Mouse (Mus musculus): ENCODE data around the gene D430042O09Rik.

D430042O09Rik gene

DNA sequence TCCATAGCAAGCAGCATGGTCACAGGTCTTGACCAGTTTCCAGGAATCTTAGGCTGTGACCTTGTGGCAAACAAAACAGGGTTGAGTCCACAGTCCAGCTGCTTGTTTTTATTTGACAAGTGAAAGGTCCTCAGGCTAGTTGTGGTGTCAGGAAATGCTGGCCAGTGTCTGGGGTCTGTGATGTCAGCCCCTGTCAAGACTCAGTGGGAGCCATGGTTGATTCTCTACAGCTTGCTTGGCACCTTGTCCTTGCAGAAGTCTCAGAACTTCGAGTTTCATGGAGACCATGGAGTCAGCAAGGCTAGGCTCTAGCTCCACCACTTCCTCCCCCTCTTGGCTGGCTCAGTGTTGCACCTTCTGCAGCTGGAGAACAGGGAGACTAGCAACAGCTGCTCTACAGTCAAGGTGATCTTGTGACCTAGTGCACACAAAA lies 33.6 kb downstream of the D430042O09Rik start:
- no peak for DNase-seq

DNA sequence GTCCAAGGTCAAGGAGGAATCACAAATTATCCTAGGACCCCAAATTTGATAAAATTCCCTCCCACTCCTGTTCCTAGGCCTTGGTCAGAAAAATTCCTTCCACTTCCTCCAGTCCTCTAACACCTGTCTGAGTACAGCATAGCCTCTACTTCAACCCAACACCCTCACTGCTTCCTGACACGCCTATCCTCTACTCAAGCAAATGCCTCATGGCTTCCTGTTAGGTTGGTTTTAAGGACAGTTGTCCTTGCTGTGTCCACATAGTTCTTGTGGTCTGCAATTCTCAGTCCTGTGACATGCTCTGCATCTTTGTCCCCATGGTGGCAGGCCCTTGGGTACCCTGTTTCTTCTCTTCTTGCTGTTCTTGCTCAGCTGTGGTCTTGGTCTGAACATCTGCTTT lies 37.1 kb downstream of the D430042O09Rik start:
- DNase-seq: no peak

DNA sequence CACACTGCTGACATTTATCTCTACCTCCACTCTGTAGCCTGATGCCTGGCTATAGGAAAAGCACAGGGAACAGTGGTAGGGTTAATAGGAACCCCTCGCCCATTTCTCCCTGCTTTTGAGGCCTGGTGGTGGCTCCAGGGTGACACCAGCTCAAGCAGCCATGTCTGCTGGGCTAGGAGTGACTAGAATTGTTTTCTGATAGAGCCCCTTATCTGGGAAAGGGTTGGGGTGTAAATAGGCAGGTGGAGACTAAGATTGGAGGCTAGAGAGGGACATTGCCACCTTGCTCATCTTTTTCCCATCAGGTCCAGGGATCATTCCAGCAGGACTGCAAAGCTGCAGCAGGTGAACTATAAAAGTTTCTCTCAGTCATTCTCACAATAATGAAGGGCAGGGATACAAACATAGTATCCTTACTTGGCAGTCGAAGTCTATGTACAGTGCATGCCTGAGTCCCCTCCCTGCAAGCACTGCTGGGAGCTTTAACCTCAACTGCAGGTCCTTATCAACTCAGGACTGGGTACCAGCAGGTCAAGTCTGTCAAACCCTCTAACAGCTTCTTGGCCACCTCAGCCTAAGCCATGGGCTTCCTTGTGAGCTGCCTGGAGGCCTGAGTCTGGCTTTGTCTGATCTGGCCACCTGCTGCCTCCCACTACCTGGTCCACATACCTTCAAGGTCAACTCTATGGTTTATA lies 39.1 kb downstream of the D430042O09Rik start:
- no peak for DNase-seq

DNA sequence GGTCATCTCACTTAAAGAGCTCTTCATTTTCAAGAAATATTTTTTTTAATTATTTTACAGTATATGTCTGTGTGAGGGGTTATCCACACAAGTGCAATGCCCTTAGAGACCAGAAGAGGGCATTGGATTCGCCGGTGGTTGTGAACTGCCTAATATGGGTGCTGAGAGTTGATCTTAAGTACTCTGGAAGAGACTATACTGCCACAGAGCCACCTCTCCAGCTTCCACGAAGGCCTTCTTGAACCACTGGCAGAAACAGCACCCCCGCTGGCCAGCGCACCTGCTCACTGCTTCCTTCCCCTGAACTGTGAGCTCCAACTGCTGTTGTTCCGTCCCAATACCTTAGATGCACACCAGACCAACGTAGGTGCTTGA lies 39.6 kb downstream of the D430042O09Rik start:
- peak; percentile 38 for DNase-seq

DNA sequence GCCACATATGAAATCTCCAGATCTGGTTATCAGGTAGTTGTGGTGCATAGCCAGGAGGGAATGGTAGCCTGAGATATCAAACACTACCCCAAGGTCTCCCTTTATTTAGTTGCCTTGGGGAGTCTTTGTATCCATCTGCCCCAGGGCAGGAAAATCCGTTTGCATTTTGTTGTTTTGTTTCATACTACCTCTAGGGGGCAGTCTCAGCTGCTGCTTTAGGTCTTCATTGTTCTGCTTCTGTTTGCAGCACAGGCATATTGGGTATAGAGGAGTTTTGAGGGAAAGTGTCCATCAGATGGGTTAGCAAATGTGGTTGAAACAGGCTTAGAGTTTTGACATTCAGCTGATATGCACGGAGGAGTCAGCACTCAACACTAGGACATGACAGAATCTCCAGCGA lies 40.5 kb downstream of the D430042O09Rik start:
- DNase-seq: peak; percentile 67

DNA sequence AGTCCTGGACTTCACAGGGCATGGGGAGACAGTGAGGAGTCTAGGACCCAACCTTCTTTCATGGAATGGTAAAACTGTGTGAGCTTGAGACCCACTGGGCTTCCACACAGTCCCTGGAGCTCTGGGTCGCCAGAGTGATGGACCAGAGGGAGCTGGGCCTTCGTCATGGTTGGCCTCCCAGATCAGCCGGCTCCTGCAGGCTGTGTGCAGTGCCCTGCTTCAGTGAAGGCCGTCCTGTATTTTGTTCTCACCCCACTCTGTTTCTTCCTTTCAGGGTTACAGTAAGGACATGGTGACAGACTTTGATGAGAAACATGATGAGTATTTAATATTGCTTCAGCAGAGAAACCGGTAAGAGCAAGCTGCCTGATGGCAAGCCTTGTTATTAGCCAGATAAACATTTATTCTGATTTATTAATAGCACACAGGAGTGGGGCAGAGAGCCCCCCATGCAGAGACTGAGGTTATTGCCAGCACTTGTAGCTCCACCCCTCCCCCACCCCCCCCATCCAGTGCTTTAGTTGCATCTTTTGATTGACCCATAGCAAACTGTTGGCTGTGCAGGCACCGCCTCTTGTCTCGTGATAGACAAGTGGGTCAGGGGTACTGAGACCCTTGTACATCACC lies 45.1 kb downstream of the D430042O09Rik start:
- DNase-seq: no peak

DNA sequence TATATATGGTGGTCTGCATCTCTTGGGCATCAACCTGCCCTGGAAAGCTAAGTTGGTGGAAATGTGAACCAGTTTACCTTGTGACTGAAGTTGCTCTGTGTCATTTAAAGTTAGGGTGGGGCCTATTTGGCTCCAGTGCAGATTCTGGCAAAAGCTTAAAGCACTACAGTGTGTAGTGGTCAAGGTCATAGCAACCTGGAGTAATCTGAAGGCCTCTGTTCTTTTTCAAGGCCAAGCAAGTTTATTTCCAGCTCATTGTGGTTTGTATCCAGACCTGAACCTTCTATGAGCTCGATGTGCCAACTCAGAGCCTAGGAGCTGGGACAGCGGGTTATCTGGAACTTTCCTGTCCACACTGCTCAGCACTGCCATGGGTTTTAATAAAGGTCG lies 45.6 kb downstream of the D430042O09Rik start:
- DNase-seq: no peak

DNA sequence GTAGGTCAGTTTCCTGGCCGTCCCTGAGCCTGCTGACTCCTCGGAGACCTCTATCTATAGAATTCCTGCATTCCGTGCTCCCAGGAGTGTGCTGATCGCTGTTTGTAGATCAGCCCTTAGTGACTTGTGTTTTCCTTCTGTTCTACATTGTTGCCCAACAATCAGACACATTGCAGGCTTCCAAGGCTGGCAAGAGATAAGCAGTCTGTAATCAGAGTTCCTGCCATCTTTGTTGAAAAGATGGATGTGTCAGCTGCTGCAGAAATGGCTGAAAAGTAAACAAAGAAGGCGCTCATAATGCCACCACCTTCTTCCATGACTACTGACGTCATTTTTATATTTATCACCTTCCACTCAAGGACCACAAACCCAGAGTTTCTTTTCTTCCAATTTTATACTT lies 49.1 kb downstream of the D430042O09Rik start:
- no peak for DNase-seq

DNA sequence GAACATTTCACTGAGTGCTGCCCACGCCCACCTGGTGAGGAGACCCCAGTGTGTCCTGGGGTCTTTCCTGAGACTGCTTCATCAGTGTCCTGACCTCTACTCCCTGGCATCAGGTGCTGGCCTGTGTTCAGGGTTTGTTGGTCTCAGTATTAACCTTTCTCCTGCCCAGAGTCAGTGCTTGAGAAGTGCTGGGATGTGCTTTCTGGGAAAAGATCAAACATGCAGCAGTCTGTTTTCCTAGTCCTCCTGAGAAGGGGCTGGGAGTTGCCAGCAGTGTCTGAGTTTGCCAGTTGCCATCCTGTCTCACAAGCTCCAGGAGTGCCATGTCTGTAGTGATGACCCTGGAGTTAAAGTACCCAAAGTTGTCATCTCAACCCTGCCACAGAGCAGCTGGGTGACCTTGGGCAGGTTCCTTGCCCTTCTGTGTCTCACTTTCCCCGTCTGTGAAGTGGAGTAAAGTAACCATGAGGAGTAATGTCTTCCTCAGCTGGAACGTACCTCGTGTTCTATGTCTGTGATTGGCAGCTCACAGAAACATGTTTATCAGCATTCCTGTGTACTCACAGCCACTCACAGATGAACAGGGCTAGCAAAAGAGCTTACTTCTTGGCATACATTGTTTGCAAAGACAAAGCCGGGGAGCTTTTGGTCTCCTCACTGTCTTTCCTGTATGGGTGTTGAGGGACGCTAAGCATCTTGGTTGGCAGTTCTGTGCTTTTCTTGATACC lies 50.4 kb downstream of the D430042O09Rik start:
- DNase-seq: no peak

DNA sequence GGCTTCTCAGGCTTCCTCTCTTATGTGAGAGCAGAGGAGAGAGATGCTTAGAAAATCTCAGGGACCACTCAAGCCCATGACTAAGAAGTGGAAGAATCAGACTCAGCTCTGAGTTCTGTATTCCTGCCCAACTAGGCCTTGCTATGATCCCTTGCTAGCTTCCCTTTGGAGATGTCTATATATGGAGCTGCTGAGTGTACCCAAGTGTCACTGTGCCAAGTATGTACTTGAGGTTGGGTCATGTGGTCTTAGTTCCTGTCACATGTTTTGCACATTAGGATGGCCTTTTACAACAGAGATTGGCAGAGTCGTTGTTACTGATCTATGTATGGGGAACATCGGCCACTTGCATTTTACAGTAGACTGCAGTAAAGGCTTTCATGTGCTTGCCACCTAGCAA lies 54.6 kb downstream of the D430042O09Rik start:
- DNase-seq: no peak

DNA sequence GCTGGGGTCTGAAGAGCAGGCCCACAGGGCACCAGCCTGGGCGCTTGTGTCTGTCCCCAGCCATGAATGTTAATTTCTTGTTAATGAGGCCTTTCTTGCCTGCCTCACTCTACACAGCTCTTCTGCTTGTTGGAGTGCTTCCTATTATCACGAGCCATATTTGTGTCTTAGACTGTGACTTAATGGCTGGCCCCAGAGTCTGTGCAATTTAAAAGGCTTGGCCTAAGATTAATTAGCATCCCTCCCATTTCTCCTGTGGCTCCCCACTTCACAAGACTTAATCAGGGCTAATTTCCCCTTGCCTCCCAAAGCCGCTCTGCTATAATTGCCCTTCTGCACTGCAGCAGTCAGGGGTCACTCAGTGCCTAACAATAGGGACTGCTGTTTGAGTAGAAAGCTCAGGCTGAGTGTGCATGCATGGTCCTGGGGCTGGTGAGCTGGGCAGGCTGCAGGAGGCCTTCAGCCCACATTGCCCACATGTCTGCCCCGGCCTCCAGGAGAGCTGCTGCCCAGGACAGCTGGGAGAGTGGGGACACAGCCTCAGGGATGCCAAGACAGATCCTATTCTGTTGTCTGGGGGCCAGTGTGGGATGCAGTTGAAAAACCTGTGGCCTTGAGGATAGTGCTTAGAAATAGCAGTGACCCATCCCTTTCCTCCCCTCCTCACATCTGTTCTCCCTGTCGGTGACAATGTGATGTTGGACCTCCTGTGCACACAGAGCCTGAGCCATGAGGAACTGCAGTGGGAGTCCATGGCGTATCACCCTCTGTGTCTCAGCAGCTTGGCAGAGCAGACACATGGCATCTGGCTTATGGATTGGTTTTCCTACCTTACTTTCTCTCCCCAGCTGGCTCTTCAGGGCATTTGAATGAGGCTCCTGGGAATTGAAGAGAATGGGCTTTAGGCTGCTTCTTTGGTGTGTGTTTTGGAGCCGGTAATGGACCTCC lies 55.5 kb downstream of the D430042O09Rik start:
- DNase-seq: peak; percentile 61

DNA sequence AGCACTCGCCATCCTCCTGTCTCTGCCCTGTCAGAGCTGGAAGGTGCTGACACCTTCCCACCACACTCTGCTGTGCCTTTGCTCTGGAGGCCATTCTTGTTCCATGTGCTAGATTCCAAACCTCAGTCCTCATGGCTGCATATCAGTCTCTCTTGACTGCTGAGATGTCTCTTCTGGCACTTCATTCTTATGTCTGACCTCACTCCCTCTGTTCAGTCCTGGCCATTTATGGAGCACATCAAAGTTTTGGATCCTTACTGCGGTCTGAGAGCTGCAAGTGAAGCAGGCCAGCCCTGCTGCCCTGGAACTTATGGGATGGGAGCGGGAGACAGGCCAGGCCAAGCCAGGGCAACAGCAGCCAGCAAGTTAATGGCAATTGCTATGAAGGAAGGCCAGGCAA lies 56.7 kb downstream of the D430042O09Rik start:
- no peak for DNase-seq

DNA sequence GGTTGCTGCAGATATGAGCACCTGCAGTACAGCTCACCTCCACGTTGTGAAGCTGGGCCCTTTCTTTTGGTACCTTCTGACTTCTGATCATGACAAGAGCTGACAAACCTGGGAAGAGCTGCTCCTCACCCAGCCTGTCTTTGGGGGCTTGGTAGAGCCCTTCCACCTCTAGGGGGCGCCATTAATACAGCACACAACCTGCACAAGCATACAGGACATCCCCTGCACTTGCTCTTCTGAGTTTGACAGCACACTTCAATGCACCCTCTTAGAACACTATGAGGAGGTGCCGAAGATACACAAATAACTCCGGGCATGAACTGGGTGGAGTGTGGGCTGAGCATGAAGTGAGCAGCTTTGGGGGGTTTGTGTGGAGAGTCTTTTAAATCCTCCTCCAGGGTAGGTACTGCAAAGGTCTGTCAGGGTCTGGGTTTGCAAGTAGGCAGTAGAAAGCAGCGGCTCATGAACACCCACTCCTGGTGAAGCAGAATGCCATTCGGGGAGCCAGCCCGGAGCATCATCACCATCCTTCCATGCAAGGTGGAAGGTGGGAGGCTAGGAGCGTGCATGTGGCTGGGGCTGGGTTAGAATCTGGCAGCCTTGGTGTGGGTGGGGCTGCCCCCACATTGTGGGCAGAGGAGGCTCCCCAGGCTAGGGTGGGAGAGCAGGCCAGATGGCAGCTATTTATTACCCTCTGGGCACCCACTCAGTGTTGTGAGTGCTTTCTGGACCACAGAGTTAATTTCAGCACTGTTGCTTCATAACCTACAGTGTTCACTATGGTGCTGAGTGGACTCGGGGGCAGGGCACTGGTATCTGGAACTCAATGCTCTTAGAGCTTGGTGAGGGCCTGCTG lies 59.5 kb downstream of the D430042O09Rik start:
- DNase-seq: peak; percentile 75

DNA sequence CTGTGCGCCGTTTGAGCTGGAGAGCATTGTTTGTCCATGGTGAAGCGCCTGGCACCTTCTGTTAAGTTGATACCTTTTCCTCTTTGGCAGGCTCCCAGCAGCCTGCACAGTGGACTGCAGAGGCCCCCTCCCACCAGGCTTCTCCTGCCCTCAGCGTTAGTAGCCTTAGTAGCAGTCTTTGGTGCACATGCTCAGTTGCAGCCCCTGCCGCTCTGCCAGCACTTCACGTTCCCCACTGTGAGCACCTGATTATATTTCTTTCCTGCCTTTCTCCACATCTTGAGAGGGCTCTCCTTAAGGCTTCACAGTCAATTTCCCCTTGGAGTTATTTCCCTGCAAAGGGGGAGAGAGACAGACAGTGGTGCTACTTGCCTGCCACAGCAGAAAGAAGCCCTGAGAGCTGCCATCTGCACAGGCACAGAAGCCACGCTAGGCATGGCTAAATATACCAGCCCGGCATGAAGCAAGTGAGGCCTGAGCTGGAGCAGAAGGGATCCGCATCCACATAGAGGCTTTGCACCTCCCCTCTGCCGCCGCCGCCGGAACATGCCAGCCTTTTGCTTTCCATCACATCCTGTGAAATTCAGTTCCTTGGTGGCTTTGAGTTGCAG lies 65.4 kb downstream of the D430042O09Rik start:
- no peak for DNase-seq

DNA sequence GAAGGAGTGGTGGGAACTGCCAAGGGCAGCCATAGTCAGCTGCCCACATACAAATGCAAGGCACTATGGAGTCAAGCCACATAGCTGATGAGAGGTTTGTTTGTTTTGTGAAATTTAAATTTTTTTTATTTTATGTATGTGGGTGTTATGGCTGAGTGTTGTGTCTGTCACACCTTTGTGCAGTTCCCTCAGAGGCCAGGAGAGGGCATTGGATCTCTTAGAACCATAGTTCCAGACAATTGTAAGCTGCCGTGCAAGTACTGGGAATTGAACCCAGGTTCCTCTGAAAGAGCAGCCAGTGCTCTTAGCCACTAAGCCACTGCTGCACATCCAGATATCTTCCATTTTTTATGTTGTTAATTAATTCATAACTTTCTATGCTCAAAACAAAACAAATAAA lies 75.5 kb downstream of the D430042O09Rik start:
- peak; percentile 15 for DNase-seq

DNA sequence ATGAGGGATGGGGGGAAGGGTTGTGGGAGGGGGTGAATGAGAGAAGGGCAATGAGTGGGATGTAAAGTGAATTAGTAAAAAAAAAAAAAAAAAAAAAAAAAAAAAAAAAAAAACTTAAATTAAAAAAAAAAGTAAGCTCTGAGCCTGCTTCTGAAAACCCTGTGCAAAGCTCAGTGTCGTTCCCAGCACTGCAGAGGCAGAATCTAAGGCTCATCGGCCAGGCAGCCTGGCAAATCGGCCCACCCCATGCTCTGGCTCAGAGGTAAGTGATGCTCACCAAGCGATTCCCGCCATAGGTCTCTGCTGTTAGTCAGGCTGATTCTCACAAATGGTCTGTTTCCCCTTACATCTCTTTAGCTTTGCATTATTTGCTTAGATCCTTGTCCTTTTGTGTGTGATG lies 78.4 kb downstream of the D430042O09Rik start:
- DNase-seq: no peak

DNA sequence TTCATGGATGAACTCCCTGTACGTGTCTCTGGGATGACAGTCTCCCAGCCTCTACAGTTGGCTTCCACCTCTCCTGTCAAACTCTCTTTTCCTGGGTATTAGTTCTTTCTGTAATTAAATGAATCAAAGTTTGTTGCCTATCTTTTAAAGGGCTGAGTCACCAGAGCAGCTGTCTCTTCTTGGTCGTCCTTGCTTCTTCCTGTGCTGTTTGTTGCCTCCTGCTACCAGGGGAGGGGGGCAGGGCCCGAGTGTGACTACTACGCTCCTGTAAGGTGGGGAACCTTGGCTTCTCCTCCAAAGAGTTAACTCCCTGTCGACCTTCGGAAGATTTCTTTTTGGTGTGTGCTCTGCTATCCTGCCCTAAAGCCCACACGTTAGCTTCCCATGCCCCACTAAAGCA lies 79.4 kb downstream of the D430042O09Rik start:
- DNase-seq: no peak

DNA sequence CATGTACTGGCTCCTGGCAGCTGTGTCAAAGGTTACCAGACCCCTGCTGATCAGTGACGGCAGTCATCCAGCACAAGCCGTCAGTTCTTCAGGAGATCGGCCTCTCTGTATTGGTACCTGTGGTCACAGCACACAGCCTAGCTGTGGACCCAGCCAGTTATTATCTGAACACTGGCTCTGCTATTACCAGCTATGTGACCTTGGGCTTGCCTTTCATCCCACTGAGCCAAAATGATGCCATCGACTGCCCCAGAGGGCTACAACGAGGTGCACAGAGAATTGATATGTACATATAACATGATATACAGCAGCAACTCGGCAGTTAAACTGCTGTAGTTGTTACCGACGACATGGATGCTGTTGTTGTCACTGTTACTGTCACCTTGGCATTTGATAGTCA lies 82.4 kb downstream of the D430042O09Rik start:
- DNase-seq: no peak

DNA sequence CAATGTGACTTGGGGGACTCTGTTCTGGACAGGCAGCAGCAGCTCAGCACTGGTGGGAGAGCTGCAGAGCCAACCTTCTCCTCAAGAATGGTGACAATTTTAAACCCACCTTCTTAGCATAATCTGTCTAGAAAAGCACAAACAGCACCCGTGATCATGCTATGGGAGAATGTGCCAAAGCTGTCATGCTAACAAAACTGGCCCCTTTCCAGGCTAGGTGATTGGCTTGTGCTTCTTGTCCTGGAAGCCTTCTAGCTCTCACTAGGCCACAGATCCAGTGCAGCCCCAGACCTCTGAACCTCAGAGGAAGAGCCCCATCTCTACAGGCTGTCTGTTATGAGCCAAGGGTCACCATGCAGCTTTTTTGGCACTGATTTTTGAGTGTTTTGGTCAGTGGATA lies 98.9 kb downstream of the D430042O09Rik start:
- no peak for DNase-seq

DNA sequence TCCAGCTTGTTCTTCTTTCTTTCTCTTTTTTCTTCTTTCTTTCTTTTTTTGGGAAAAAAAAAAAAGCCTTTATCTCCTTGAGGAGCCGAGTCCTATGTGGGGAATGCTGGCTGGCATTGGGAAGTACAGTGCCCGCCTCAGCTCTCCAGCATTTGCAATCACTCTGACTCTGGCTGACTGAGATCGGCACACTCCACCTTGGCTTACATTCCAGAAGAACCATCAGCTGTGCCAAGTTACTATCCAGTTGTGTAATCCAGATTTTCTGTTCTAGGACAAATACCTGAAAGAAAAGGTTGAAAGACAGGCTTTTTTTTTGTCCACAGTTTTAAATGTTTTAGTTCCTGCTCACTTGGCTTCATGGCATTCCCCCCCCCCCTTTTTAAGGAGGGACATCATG lies 100.5 kb downstream of the D430042O09Rik start:
- no peak for DNase-seq

DNA sequence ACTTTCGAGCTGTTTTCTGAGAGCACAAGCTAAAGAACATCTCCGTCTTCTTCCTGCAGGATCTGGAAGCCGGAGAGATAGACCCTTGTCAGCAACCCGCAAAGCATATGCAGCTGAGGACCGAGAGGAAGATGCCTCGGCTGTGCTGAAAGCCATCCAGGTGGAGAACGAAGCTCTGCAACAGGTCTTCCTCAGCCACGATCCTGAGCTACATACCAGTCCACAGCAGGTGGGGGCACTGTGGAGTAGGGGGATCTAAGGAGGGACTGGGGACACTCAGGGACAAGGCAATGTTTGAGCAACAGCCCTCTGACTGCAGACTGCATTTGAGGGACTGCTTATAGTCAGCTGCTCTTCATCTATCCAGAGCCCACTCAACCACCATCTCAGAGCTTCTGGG lies 105.0 kb downstream of the D430042O09Rik start:
- no peak for DNase-seq

DNA sequence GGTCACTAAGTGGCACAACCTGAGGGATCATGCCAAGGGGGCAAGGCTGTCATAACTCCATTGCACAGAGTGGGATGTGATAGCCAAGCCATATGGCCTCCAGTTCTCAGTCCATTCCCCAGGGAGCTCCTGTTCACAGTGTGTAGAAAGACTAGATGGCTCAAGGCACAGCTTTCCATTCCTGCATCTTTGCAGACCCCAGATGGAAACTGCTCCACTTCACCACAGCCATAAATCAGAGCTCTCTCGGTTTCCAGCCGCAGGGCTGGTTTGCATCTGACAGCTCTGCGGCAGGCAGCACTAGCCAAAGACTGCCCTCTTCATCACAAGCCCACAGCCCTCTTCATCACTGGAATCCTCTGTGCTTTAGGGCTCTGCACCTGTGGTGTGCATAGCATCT lies 108.0 kb downstream of the D430042O09Rik start:
- DNase-seq: peak; percentile 20

Measured in retina, postnatal 1 day (tissue).